Mouse (Mus musculus) spleen, adult 2 months (tissue): ENCODE data around the gene Zbtb16. TPM values are rescaled to one million over a fixed set of nuclear protein-coding genes. Genes with fewer than 3 reads are reported as not detected.

Experiments
- DNase-seq, 2 experiments: peaks; one replicate each; pipeline versions ENCODE4 v3.0.0 to v3.0.0-alpha.2; 2012 to 2021; ENCODE audit warnings: low spot score in 2 of 2, low read depth in 1 of 2
- H3K27ac ChIP-seq: fragments of 200-500 bp; 2 replicates; pipeline ENCODE4 v1.5.1; 2012; ENCODE audit warnings: low read length, inconsistent platforms; ENCODE audit not compliant: insufficient read depth
- H3K27me3 ChIP-seq: fragments of 200-500 bp; 2 replicates; pipeline ENCODE4 v1.6.1; 2012; ENCODE audit warnings: mild to moderate bottlenecking, moderate library complexity, low read length, inconsistent platforms; ENCODE audit not compliant: control insufficient read depth, insufficient read depth
- H3K36me3 ChIP-seq: fragments of 200-500 bp; 2 replicates; pipeline ENCODE4 v1.6.1; 2012; ENCODE audit warnings: mild to moderate bottlenecking, low read length, inconsistent platforms; ENCODE audit not compliant: control insufficient read depth, insufficient read depth
- H3K4me1 ChIP-seq: fragments of 200-500 bp; 2 replicates; pipeline ENCODE4 v1.6.1; 2011; ENCODE audit warnings: inconsistent platforms; ENCODE audit not compliant: control insufficient read depth, insufficient read depth, insufficient read length
- H3K4me3 ChIP-seq: fragments of 200-500 bp; 2 replicates; pipeline ENCODE4 v1.5.1; 2011; ENCODE audit warnings: mild to moderate bottlenecking, inconsistent platforms; ENCODE audit not compliant: insufficient read depth, insufficient read length; ENCODE audit errors: extremely low read depth
- CTCF ChIP-seq: fragments of 200-500 bp; IDR thresholded peaks from 2 replicates; pipeline ENCODE4 v1.5.1; 2011; ENCODE audit warnings: mild to moderate bottlenecking, inconsistent platforms; ENCODE audit not compliant: insufficient read depth, insufficient read length, insufficient replicate concordance; ENCODE audit errors: extremely low read depth
- POLR2A ChIP-seq: fragments of 200-500 bp; IDR thresholded peaks from 2 replicates; pipeline ENCODE4 v1.6.1; 2011; ENCODE audit warnings: low read depth, low read length, inconsistent platforms
- WGBS: fragments of 180-500 bp; shearing (Covaris S2); methylation state at CpG from one replicate; pipeline ENCODE4 v1.1.7; 2018; 5-methylcytosine and 5-hydroxymethylcytosine counted together
- polyA plus RNA-seq: library from polyadenylated mRNA; depleted of rRNA; stranded (reverse); fragments of >200 nt; gene quantifications from 2 replicates; pipeline ENCODE4 v1.2.3, GENCODE M21; 2012

Zbtb16 gene
- polyA plus RNA-seq, 1 experiment: 2.5 TPM

DNA sequence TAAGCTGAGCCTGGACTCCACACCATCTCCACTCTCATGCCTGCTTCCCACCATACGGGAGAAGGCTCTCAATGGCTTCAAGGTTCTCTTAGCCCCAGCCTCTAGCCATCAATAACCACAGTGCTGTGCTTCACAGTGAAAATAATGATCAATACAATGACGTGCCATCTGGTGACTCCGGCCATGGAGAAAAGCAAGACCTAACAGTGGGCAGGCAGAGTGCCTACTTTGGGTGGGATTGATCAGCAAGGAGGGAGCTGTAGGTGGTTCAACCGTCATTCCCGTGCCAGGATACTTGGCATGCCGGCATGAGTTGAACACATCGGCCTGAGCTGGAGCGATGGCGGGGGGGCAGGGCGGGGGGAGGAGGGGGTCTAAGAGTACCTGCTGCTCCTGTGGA is 40.3 kb downstream of the Zbtb16 start:
- WGBS: 93% methylated on average over 10 of the region's 10 CpGs
- TF ChIP-seq POLR2A: no peak
- TF ChIP-seq CTCF: no peak
- H3K27me3 ChIP-seq: no peaks in the 10 kb centered on the region
- no peak overlapping the region for H3K4me3 ChIP-seq
- DNase-seq: no peak
- no peak overlapping the region for H3K27ac ChIP-seq
- H3K4me1 ChIP-seq: no peaks in the 10 kb centered on the region
- no peaks in the 10 kb centered on the region for H3K36me3 ChIP-seq

DNA sequence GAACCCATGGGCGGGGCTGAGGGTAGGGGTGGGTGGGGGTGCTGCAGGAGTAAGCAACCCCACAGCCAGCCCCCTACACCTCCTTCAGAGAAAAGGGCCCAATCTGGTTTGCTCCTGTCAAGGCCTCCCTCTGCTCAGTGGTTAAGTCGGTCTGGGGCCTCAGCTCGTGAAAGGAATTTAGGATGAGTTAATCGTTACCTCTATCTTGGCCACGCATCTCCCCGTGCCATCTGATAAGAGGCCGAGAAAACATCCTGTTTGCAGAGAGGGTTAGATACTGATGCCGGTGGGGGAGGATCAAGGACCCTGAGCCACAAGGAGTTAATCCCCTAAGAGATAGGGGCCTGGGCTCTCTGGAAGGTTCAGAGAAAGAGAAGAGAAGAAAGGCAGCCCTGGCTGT is 40.9 kb downstream of the Zbtb16 start:
- no peak overlapping the region for H3K27ac ChIP-seq
- no peaks in the 10 kb centered on the region for H3K4me1 ChIP-seq
- 52% methylated on average over 8 of the region's 8 CpGs for WGBS
- no peaks in the 10 kb centered on the region for H3K36me3 ChIP-seq
- no peaks in the 10 kb centered on the region for H3K27me3 ChIP-seq
- TF ChIP-seq CTCF: no peak
- TF ChIP-seq POLR2A: no peak
- DNase-seq: no peak
- no peak overlapping the region for H3K4me3 ChIP-seq

GRCm38 (mm10) chr9:48794463-48794862 is 41.6 kb downstream of the Zbtb16 start:
- TF ChIP-seq POLR2A: no peak
- no peak for TF ChIP-seq CTCF
- H3K4me3 ChIP-seq: no peak overlapping the region
- DNase-seq: no peak
- no peaks in the 10 kb centered on the region for H3K27me3 ChIP-seq
- no peaks in the 10 kb centered on the region for H3K4me1 ChIP-seq
- 83% methylated on average over 2 of the region's 2 CpGs for WGBS
- no peak overlapping the region for H3K27ac ChIP-seq
- no peaks in the 10 kb centered on the region for H3K36me3 ChIP-seq

- H3K4me1 ChIP-seq: no peaks in the 10 kb centered on the region
- DNase-seq: no peak
- 49% methylated on average over 4 of the region's 4 CpGs for WGBS
- H3K27ac ChIP-seq: no peak overlapping the region
- no peaks in the 10 kb centered on the region for H3K27me3 ChIP-seq
- no peaks in the 10 kb centered on the region for H3K36me3 ChIP-seq
- H3K4me3 ChIP-seq: no peak overlapping the region
- TF ChIP-seq CTCF: no peak
- TF ChIP-seq POLR2A: no peak
Observed at GRCm38 (mm10) chr9:48793638-48794188, 42.3 kb downstream of the Zbtb16 start.

GRCm38 (mm10) chr9:48790575-48790974 is 45.4 kb downstream of the Zbtb16 start:
- no peaks in the 10 kb centered on the region for H3K4me1 ChIP-seq
- 84% methylated on average over 10 of the region's 10 CpGs for WGBS
- H3K27ac ChIP-seq: no peak overlapping the region
- no peaks in the 10 kb centered on the region for H3K27me3 ChIP-seq
- no peaks in the 10 kb centered on the region for H3K36me3 ChIP-seq
- DNase-seq: no peak
- no peak overlapping the region for H3K4me3 ChIP-seq
- TF ChIP-seq CTCF (no peak), POLR2A (no peak)

DNA sequence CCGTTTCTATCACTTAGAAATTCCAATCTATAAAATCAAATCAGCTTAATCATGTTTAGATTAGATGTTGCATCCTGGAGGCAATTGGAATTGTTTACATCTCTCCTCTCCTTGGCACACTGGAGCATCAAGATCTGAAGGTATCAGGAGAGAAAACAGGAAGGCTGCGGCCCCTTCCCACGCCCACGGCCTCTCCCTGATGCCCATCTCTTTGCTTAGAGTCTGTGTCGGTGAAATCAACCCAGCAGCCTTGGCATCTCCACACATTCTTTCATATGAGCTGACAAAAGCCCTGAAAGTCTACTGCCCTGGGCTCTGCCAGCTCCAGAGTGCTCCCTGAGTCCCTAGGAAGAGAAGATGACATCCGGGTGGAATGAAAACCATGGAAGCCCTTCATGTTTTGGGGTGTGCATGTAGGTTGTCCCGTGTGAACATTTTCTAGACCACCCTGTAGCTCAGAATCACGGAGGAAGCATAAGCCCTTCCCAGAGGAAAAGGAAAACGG is 48.1 kb downstream of the Zbtb16 start:
- WGBS: 74% methylated on average over 9 of the region's 9 CpGs
- no peak for DNase-seq
- H3K36me3 ChIP-seq: no peaks in the 10 kb centered on the region
- no peak overlapping the region for H3K4me3 ChIP-seq
- H3K4me1 ChIP-seq: no peaks in the 10 kb centered on the region
- TF ChIP-seq CTCF (no peak), POLR2A (no peak)
- H3K27me3 ChIP-seq: no peaks in the 10 kb centered on the region
- H3K27ac ChIP-seq: no peak overlapping the region

DNA sequence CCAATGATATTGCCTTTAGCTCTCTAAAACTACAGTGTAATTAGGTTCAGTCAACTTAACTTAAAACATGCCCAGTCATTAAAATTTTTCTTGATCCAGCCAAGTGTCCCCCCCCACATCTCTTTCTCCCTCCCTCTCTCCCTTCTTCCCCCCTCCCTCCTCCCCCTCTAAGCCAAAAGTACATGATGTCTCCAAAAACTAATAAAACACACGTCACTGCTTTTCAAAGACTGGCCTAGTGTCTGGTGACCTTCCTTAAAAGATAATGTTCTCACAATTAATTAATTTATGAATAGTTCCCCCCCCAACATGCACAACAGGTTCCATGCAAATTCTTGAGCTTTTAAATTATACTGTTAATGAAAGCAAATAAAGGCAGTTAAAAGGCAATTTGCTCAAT is 48.7 kb downstream of the Zbtb16 start:
- WGBS: 59% methylated on average over 1 of the region's 1 CpGs
- Histone ChIP-seq H3K4me3 (no peak overlapping the region), H3K27me3 (no peaks in the 10 kb centered on the region), H3K36me3 (no peaks in the 10 kb centered on the region), H3K27ac (no peak overlapping the region), H3K4me1 (no peaks in the 10 kb centered on the region)
- TF ChIP-seq CTCF (no peak), POLR2A (no peak)
- DNase-seq: no peak
